Mouse (Mus musculus): ENCODE results near the gene Nsdhl. TPM values are rescaled to one million over a fixed set of nuclear protein-coding genes. Genes with fewer than 3 reads are reported as not detected.

Nsdhl gene
- total RNA-seq, 4 experiments from 2014 or later, result 21.4 to 30.5 (median 27.3) TPM

DNA sequence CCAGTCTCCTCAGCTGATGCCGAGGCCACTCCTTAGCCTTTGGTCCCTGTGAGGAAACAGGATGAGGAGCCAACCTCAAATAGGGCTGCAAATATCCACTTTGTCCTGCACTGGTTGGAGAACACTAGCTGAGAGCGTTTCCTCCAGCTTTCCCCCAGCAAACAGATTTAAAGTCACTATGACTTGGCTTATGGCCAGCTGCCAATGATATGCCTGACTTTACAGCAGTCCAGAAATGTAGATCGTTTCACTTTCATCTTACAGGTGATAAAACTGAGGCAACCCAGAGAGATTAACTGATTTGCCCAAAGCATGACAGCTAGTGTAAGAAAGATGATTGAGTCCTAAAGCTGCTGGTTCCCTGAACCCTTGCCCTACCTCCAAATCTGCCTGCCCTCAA, 77.2 kb downstream of the Nsdhl start:
- DNase-seq (ENCODE audit: low spot score in 2 of 2), result no peak

DNA sequence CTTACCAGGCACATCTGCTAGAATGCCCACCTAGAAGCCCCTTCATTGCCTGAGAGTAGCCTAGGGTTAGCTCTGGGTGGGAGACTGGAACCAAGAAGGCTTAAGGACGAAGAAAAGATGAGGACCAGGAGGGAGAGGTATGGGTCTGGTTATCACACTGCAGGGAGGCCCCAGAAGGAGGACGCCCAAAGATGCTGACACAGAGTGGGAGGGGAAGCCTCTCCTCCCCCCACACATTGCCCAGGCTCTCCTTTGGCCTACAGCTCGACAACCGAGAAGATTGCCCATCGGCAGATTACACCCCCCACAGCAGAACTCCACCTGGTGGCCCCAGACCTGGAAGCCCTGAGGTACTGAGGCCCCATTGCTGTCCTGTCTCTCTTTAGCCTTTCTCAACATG, 84.8 kb downstream of the Nsdhl start:
- no peak for DNase-seq (ENCODE audit: low spot score in 2 of 2)

DNA sequence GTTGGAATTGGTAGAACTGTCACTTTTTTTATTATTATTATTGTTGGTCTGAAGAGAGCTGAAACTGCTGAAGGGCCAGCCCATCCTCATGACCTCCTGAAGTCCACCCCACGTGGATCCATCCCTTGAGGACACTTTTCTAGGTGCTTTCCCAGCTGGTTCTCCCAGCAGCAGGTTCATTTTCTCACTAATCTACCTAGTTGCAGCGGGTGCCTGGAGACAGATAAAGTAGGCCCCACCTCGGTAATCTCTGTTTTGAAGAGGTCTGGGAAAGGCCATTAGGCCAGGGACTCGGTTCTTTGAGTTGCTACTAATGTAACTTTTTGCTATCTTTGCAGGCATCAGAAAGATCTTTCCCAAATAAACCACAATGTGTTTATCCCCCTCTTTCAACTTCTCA, 87.3 kb downstream of the Nsdhl start:
- DNase-seq (ENCODE audit: low spot score in 2 of 2), result no peak

DNA sequence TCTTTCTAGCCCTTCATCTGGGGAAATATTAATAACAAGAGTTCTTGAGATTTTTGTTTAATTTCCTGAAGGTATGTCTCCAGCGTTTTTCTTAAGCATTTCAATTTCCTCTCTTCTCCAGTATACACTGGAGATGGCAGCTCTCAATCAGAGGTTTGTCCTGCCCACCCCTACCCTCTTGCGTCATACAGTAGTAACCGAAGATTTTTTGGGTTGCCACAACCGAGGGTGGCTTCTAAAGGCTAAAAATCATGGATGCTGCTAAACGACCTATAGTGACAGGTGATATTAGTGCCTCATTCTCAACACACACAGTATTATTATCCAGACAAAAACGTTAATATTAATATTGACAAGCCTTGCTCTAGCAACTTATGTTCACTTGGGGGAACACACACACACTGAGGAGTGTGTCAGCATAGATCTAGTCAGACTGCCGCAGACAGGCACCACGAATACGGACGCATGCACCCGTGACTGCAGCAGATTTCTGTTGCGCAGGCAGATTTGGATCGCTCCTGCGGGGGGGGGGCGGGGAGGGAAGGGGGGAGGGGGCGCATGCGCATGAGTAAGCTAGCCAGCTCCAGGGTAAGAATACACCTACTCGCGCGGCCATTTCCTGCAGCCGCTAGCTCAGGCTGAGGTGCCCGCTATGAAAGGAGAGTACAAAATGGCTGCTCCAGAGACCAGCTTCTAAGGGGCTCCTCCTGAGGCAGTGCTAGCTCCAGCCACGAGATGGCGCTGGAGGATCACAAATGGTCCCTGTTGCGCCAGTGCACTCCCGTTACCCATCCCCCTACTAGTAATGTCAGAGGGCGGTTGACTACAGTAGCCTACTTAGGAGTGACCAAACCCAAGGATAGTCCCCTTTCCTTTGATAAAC, 89.5 kb downstream of the Nsdhl start:
- DNase-seq (ENCODE audit: low spot score in 2 of 2), result peak; percentile 90 to 95

Small RNA genes within 50 kb of the gene (microRNA-seq; reads per million reads assigned to microRNA genes)
- 0 reads per million in 2 experiments for gene Mir2137

Other genes with a start within 250 kb of the Nsdhl start
- under 1 TPM; 0.57 to 1.00 (median 0.77) TPM for gene Gabrq, start 93.4 kb upstream of the Nsdhl start, total RNA-seq (2022)
- gene Cetn2, start 146 bp upstream of the Nsdhl start, total RNA-seq (2022), result 10 to 100 TPM; 45.5 to 58.5 (median 54.8) TPM
- 1 to 10 TPM; 1.3 to 1.8 (median 1.5) TPM for gene Zfp185, start 68.8 kb downstream of the Nsdhl start, total RNA-seq (2022)
- gene Pnma5, start 118.5 kb downstream of the Nsdhl start, total RNA-seq (2022), result 1 to 10 TPM in 1 of 4 experiments, under 1 TPM in 3; 0.20 to 1.1 (median 0.41) TPM
- gene Pnma3, start 146.2 kb downstream of the Nsdhl start, total RNA-seq (2022), result 10 to 100 TPM; 18.6 to 27.3 (median 22.1) TPM
- gene Xlr4a, start 163.9 kb downstream of the Nsdhl start, total RNA-seq (2022), result 1 to 10 TPM in 2 of 4 experiments, under 1 TPM in 1, not detected in 1; 0.74 to 3.9 (median 1.5) TPM
- 1 to 10 TPM in 2 of 4 experiments, under 1 TPM in 2; 0.45 to 7.2 (median 1.5) TPM for gene Xlr3a, start 178.5 kb downstream of the Nsdhl start, total RNA-seq (2022)
- gene Gm14685, start 198.5 kb downstream of the Nsdhl start, total RNA-seq (2022), result 1 to 10 TPM; 1.3 to 2.5 (median 1.7) TPM
- gene Xlr5b, start 230.2 kb downstream of the Nsdhl start, total RNA-seq (2022), result not detected
- 1 to 10 TPM; 1.4 to 2.6 (median 1.8) TPM for gene DXBay18, start 230.9 kb downstream of the Nsdhl start, total RNA-seq (2022)

Data from layer of hippocampus, adult 8-10 months (tissue).